In genomic region chr12:104936223-104936622, GRCm38 (mm10) we compare ENCODE assay signal across 8 mouse cellular contexts.
A peak's percentile ranks its signal among the peaks of the same experiment; 100 is the strongest.
DNase-seq lines count a peak whose midpoint lies in the region; ATAC-seq and TF ChIP-seq lines count a peak whose summit lies in the region.

No protein-coding gene starts in this region.

- H3K4me1 ChIP-seq in lung, adult 2 months (ENCODE audit: control insufficient read depth, insufficient read depth, low read length) = no peaks in the 10 kb centered on the region

- no peak overlapping the region for H3K4me3 ChIP-seq in lung, adult 2 months (replicated peaks; ENCODE audit: extremely low read depth, low read depth, low read length)

- DNase-seq in cerebellum, postnatal 10 days = peak; percentile 62 to 76
- no peak for DNase-seq in lung, adult 2 months
- DNase-seq in lung, postnatal 25 days (ENCODE audit: low spot score) = no peak
- DNase-seq in c-Kit-positive CD71-positive TER-119-negative erythroid progenitor cells, embryonic 14.5 days (ENCODE audit: low read depth) = peak; percentile 44
- peak; percentile 12 to 37 for DNase-seq in natural killer cell, adult 2 months (ENCODE audit: low spot score in 2 of 2)
- DNase-seq in left cerebral cortex, adult 18-20 months (ENCODE audit: low spot score in 2 of 2) = no peak
- DNase-seq in right cerebral cortex, adult 2 months (ENCODE audit: low spot score in 2 of 2) = no peak

- TF ChIP-seq POLR2A in lung, adult 2 months (IDR thresholded peaks at IDR 0.05; ENCODE audit: borderline replicate concordance, extremely low read depth, low read depth, low read length) = no peak

- 80% methylated on average over 4 of the region's 4 CpGs for WGBS in lung, adult 2 months

- peak; percentile 42 for TF ChIP-seq CTCF in lung, adult 2 months (IDR thresholded peaks at IDR 0.05; ENCODE audit: insufficient read depth, low read length)

- no peak for ATAC-seq in cerebellum, adult (ENCODE audit: insufficient number of reproducible peaks, low FRiP score, low TSS enrichment)

Comparison
In these comparisons a context has a peak if more than half of its experiments do, and no peak if none do; other contexts are left out.
1. DNase-seq: peak in cerebellum, postnatal 10 days (2 of 2), c-Kit-positive CD71-positive TER-119-negative erythroid progenitor cells, embryonic 14.5 days (single experiment) and natural killer cell, adult 2 months (2 of 2); none in lung, adult 2 months (single experiment), lung, postnatal 25 days (single experiment), left cerebral cortex, adult 18-20 months (0 of 2) and right cerebral cortex, adult 2 months (0 of 2).